Mouse (Mus musculus): ENCODE results near the gene Gdpd5. TPM values are rescaled to one million over a fixed set of nuclear protein-coding genes. Genes with fewer than 3 reads are reported as not detected.

Gdpd5 gene
- total RNA-seq, 4 experiments from 2014 or later, result 19.7 to 30.7 (median 24.3) TPM

- DNase-seq (ENCODE audit: low spot score), result no peak
These were observed 23.0 kb downstream of the Gdpd5 start for GRCm38 (mm10) chr7:99404031-99404735.

GRCm38 (mm10) chr7:99405386-99406155 lies 24.4 kb downstream of the Gdpd5 start:
- DNase-seq (ENCODE audit: low spot score), result no peak

GRCm38 (mm10) chr7:99407598-99407997 lies 26.4 kb downstream of the Gdpd5 start:
- DNase-seq (ENCODE audit: low spot score), result no peak

GRCm38 (mm10) chr7:99409441-99410222 lies 28.4 kb downstream of the Gdpd5 start:
- no peak for DNase-seq (ENCODE audit: low spot score)

- peak; percentile 68 for DNase-seq (ENCODE audit: low spot score)
These were observed 29.1 kb downstream of the Gdpd5 start for GRCm38 (mm10) chr7:99410315-99410714.

GRCm38 (mm10) chr7:99411047-99411779 lies 30.0 kb downstream of the Gdpd5 start:
- DNase-seq (ENCODE audit: low spot score), result no peak

- DNase-seq (ENCODE audit: low spot score), result peak; percentile 27
These were observed 33.8 kb downstream of the Gdpd5 start for GRCm38 (mm10) chr7:99415045-99415444.

- DNase-seq (ENCODE audit: low spot score), result no peak
These were observed 38.1 kb downstream of the Gdpd5 start for GRCm38 (mm10) chr7:99419311-99419710.

GRCm38 (mm10) chr7:99421006-99421405 lies 39.8 kb downstream of the Gdpd5 start:
- no peak for DNase-seq (ENCODE audit: low spot score)

GRCm38 (mm10) chr7:99424538-99425155 lies 43.4 kb downstream of the Gdpd5 start:
- DNase-seq (ENCODE audit: low spot score), result no peak

- no peak for DNase-seq (ENCODE audit: low spot score)
These were observed 44.5 kb downstream of the Gdpd5 start for GRCm38 (mm10) chr7:99425706-99426105.

- no peak for DNase-seq (ENCODE audit: low spot score)
These were observed 45.8 kb downstream of the Gdpd5 start for GRCm38 (mm10) chr7:99427031-99427430.

GRCm38 (mm10) chr7:99427987-99428386 lies 46.8 kb downstream of the Gdpd5 start:
- DNase-seq (ENCODE audit: low spot score), result no peak

- no peak for DNase-seq (ENCODE audit: low spot score)
These were observed 47.6 kb downstream of the Gdpd5 start for GRCm38 (mm10) chr7:99428836-99429235.

GRCm38 (mm10) chr7:99429786-99430185 lies 48.6 kb downstream of the Gdpd5 start:
- DNase-seq (ENCODE audit: low spot score), result no peak

GRCm38 (mm10) chr7:99430246-99430645 lies 49.0 kb downstream of the Gdpd5 start:
- DNase-seq (ENCODE audit: low spot score), result no peak

GRCm38 (mm10) chr7:99432248-99432647 lies 51.0 kb downstream of the Gdpd5 start:
- DNase-seq (ENCODE audit: low spot score), result peak; percentile 25

- DNase-seq (ENCODE audit: low spot score), result no peak
These were observed 51.6 kb downstream of the Gdpd5 start for GRCm38 (mm10) chr7:99432863-99433262.

- no peak for DNase-seq (ENCODE audit: low spot score)
These were observed 53.5 kb downstream of the Gdpd5 start for GRCm38 (mm10) chr7:99434672-99435250.

GRCm38 (mm10) chr7:99436530-99436929 lies 55.3 kb downstream of the Gdpd5 start:
- no peak for DNase-seq (ENCODE audit: low spot score)

GRCm38 (mm10) chr7:99438881-99439280 lies 57.7 kb downstream of the Gdpd5 start:
- DNase-seq (ENCODE audit: low spot score), result no peak

Data from heart, adult 8-10 months (tissue).